Mouse (Mus musculus) megakaryocyte progenitor cell, adult 5-6 weeks (primary cell): ENCODE results near the gene Fam189b. TPM values are rescaled to one million over a fixed set of nuclear protein-coding genes. Genes with fewer than 3 reads are reported as not detected.
A peak's percentile ranks its signal among the peaks of the same experiment; 100 is the strongest.

Source experiments
- ATAC-seq: replicated peaks from 2 replicates; pipeline ENCODE4 v1.8.0; 2016; ENCODE audit warnings: mild to moderate bottlenecking, moderate TSS enrichment, inconsistent platforms; ENCODE audit not compliant: poor library complexity
- total RNA-seq, 2 experiments: library from RNA; stranded (forward) in 1 of 2; stranded (reverse) in 1 of 2; fragments of 157-497, 149-512 nt in 1 of 2; fragments of 200-1000 nt in 1 of 2; gene quantifications; 2 replicates each; pipeline versions ENCODE4 v1.2.3 to v1.2.4; 2015 to 2017

The Fam189b gene
- total RNA-seq, 2 experiments from 2014 or later = 2.3 to 18.0 TPM

GRCm38 (mm10) chr3:89227307-89228179 lies 44.6 kb downstream of the Fam189b start:
- ATAC-seq = peak; percentile 68

- peak; percentile 85 for ATAC-seq
These were observed 45.2 kb downstream of the Fam189b start for GRCm38 (mm10) chr3:89228180-89228549.

DNA sequence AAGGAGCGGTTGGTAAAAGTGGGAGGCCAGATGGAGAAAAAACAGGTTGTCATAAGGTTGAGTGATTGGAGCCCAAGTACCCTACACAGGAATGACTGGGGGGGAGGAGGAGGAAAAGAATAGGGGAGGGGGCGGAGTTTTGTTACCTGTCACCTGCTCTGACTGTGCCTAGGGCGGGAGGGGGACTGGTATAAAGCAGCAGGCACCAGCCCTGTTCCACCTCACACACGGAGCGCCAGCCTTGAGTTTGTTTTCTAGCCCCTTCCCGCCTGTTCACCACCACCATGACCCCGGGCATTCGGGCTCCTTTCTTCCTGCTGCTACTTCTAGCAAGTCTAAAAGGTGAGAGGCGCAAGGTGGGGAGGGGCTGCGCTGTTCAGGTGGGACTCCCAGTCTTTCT lies 45.9 kb downstream of the Fam189b start, which contains the start of gene Muc1:
Gene Muc1 (plus strand): TSS at position 222 of the 400 bp plus-strand sequence.
- no peak for ATAC-seq

- ATAC-seq = no peak
These were observed 46.3 kb downstream of the Fam189b start for GRCm38 (mm10) chr3:89229276-89229675.

- no peak for ATAC-seq
These were observed 47.6 kb downstream of the Fam189b start for GRCm38 (mm10) chr3:89230561-89230960.

DNA sequence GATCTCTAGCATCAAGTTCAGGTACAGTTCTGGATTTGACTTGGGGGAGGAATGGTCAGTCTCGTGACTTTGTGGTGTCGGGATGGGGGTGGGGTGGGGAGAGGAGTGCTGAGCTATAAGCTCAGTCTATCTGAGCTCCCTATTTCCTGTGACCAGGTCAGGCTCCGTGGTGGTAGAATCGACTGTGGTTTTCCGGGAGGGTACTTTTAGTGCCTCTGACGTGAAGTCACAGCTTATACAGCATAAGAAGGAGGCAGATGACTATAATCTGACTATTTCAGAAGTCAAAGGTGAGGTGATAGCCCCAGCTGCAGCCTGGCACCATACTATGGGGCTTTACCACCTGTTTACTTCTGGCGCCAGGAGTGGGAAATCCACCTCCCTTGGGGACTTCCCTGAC lies 48.4 kb downstream of the Fam189b start:
- no peak for ATAC-seq

GRCm38 (mm10) chr3:89231772-89232275 lies 48.9 kb downstream of the Fam189b start:
- ATAC-seq = no peak

GRCm38 (mm10) chr3:89232614-89233013 lies 49.7 kb downstream of the Fam189b start:
- ATAC-seq = no peak

GRCm38 (mm10) chr3:89233562-89234110 lies 50.7 kb downstream of the Fam189b start:
- peak; percentile 73 for ATAC-seq

DNA sequence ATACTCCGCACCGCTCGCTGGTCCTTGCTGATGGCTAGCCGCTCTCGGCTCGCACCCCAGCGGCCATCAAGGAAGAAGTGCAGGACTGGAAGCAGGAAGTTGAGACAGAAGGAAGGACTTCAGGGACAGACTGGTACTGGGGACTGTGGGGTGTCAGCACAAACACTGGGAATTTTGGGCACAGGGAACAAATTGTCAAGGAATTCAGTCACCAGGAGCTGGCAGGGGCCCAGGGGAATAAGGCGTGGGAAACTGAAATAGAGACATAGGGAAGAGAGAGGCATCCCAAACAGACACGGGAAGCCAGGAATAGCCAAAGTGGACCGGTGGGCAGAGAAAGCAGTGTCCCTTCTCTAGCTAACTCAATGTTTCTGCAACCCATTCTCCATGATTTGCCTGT lies 53.6 kb downstream of the Fam189b start:
- no peak for ATAC-seq

DNA sequence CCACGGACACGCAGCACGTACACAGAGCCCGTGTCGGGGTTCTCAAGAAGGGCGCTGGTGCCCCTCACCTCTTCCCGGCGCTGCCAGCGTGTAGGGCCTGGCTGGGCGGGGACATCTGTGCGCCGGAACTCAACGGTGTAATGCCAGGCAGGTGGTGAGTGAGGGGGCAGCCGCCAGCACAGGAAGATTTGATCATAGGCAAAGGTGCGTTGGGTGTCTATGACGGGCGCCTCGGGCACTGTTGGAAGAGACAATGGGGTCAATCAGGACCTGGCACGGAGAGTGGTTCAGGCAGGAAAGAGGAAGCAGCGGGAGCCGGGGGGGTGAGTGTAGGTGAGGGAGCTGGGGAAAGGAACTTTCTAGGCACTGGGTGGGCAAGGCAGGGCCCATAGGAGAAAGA lies 54.7 kb downstream of the Fam189b start:
- ATAC-seq = no peak

GRCm38 (mm10) chr3:89238494-89238893 lies 55.6 kb downstream of the Fam189b start:
- no peak for ATAC-seq

Other genes starting within 250 kb of the Fam189b start
- 29.1 and 39.3 TPM in 2 replicates for gene Ash1l, start 232.5 kb upstream of the Fam189b start, total RNA-seq (2015)
- gene Ash1l, start 232.5 kb upstream of the Fam189b start, total RNA-seq (2017) = 16.8 and 20.8 TPM in 2 replicates
- 109 and 126 TPM in 2 replicates for gene Dap3, start 232.0 kb upstream of the Fam189b start, total RNA-seq (2015)
- gene Dap3, start 232.0 kb upstream of the Fam189b start, total RNA-seq (2017) = 62.3 and 87.2 TPM in 2 replicates
- gene Rusc1, start 89.8 kb upstream of the Fam189b start, total RNA-seq (2015) = 21.6 and 23.4 TPM in 2 replicates
- gene Rusc1, start 89.8 kb upstream of the Fam189b start, total RNA-seq (2017) = 16.4 and 18.2 TPM in 2 replicates
- gene Gm43738, start 82.0 kb upstream of the Fam189b start, total RNA-seq (2015) = not detected in 2 replicates
- gene Gm43738, start 82.0 kb upstream of the Fam189b start, total RNA-seq (2017) = not detected in 2 replicates
- 99.4 and 118 TPM in 2 replicates for gene Fdps, start 81.2 kb upstream of the Fam189b start, total RNA-seq (2015)
- gene Fdps, start 81.2 kb upstream of the Fam189b start, total RNA-seq (2017) = 238 and 251 TPM in 2 replicates
- gene Pklr, start 47.0 kb upstream of the Fam189b start, total RNA-seq (2015) = 8.0 and 12.1 TPM in 2 replicates
- 9.6 and 16.7 TPM in 2 replicates for gene Pklr, start 47.0 kb upstream of the Fam189b start, total RNA-seq (2017)
- 0.24 and 0.42 TPM in 2 replicates for gene Hcn3, start 22.9 kb upstream of the Fam189b start, total RNA-seq (2015)
- 0.27 and 0.67 TPM in 2 replicates for gene Hcn3, start 22.9 kb upstream of the Fam189b start, total RNA-seq (2017)
- 51.1 and 53.8 TPM in 2 replicates for gene Clk2, start 18.3 kb upstream of the Fam189b start, total RNA-seq (2015)
- 69.3 and 75.9 TPM in 2 replicates for gene Clk2, start 18.3 kb upstream of the Fam189b start, total RNA-seq (2017)
- 92.5 and 93.9 TPM in 2 replicates for gene Scamp3, start 5.7 kb upstream of the Fam189b start, total RNA-seq (2015)
- gene Scamp3, start 5.7 kb upstream of the Fam189b start, total RNA-seq (2017) = 33.4 and 37.2 TPM in 2 replicates
- gene Gba, start 19.8 kb downstream of the Fam189b start, total RNA-seq (2015) = 52.8 and 60.0 TPM in 2 replicates
- 51.4 and 55.8 TPM in 2 replicates for gene Gba, start 19.8 kb downstream of the Fam189b start, total RNA-seq (2017)
- not detected in 2 replicates for gene Thbs3, start 32.0 kb downstream of the Fam189b start, total RNA-seq (2015)
- gene Thbs3, start 32.0 kb downstream of the Fam189b start, total RNA-seq (2017) = 0.42 TPM in 1 of 2 replicates, not detected in the other
- 70.4 and 95.6 TPM in 2 replicates for gene Mtx1, start 43.9 kb downstream of the Fam189b start, total RNA-seq (2015)
- 66.1 and 95.2 TPM in 2 replicates for gene Mtx1, start 43.9 kb downstream of the Fam189b start, total RNA-seq (2017)
- gene Muc1, start 45.9 kb downstream of the Fam189b start, total RNA-seq (2015) = 0.44 TPM in 1 of 2 replicates, not detected in the other
- not detected in 2 replicates for gene Muc1, start 45.9 kb downstream of the Fam189b start, total RNA-seq (2017)
- gene Krtcap2, start 62.8 kb downstream of the Fam189b start, total RNA-seq (2015) = 284 and 290 TPM in 2 replicates
- gene Krtcap2, start 62.8 kb downstream of the Fam189b start, total RNA-seq (2017) = 294 and 304 TPM in 2 replicates
- gene Trim46, start 63.2 kb downstream of the Fam189b start, total RNA-seq (2015) = 1.2 and 1.5 TPM in 2 replicates
- gene Trim46, start 63.2 kb downstream of the Fam189b start, total RNA-seq (2017) = 0.12 and 0.91 TPM in 2 replicates
- gene Dpm3, start 76.2 kb downstream of the Fam189b start, total RNA-seq (2015) = 84.4 and 101 TPM in 2 replicates
- 80.4 and 135 TPM in 2 replicates for gene Dpm3, start 76.2 kb downstream of the Fam189b start, total RNA-seq (2017)
- gene Slc50a1, start 87.4 kb downstream of the Fam189b start, total RNA-seq (2015) = 70.1 and 72.0 TPM in 2 replicates
- 49.4 and 65.0 TPM in 2 replicates for gene Slc50a1, start 87.4 kb downstream of the Fam189b start, total RNA-seq (2017)
- gene Efna1, start 98.0 kb downstream of the Fam189b start, total RNA-seq (2015) = 0.62 TPM in 1 of 2 replicates, not detected in the other
- gene Efna1, start 98.0 kb downstream of the Fam189b start, total RNA-seq (2017) = 0.17 TPM in 1 of 2 replicates, not detected in the other
- gene Efna3, start 139.8 kb downstream of the Fam189b start, total RNA-seq (2015) = not detected in 2 replicates
- not detected in 2 replicates for gene Efna3, start 139.8 kb downstream of the Fam189b start, total RNA-seq (2017)
- 0.17 and 0.64 TPM in 2 replicates for gene Efna4, start 154.9 kb downstream of the Fam189b start, total RNA-seq (2015)
- 0.27 TPM in 1 of 2 replicates, not detected in the other for gene Efna4, start 154.9 kb downstream of the Fam189b start, total RNA-seq (2017)
- 35.8 and 53.0 TPM in 2 replicates for gene Adam15, start 166.9 kb downstream of the Fam189b start, total RNA-seq (2015)
- 38.7 and 49.8 TPM in 2 replicates for gene Adam15, start 166.9 kb downstream of the Fam189b start, total RNA-seq (2017)
- not detected in 2 replicates for gene Dcst2, start 178.8 kb downstream of the Fam189b start, total RNA-seq (2015)
- not detected in 2 replicates for gene Dcst2, start 178.8 kb downstream of the Fam189b start, total RNA-seq (2017)
- not detected in 2 replicates for gene Dcst1, start 182.1 kb downstream of the Fam189b start, total RNA-seq (2015)
- not detected in 2 replicates for gene Dcst1, start 182.1 kb downstream of the Fam189b start, total RNA-seq (2017)
- 3.8 and 5.7 TPM in 2 replicates for gene Zbtb7b, start 211.6 kb downstream of the Fam189b start, total RNA-seq (2015)
- 9.1 and 17.4 TPM in 2 replicates for gene Zbtb7b, start 211.6 kb downstream of the Fam189b start, total RNA-seq (2017)
- 1.5 and 2.7 TPM in 2 replicates for gene Lenep, start 219.7 kb downstream of the Fam189b start, total RNA-seq (2015)
- gene Lenep, start 219.7 kb downstream of the Fam189b start, total RNA-seq (2017) = 0.21 and 2.6 TPM in 2 replicates
- gene Flad1, start 228.7 kb downstream of the Fam189b start, total RNA-seq (2015) = 9.4 and 11.3 TPM in 2 replicates
- gene Flad1, start 228.7 kb downstream of the Fam189b start, total RNA-seq (2017) = 12.5 and 18.7 TPM in 2 replicates
- 268 TPM in 2 replicates for gene Cks1b, start 235.2 kb downstream of the Fam189b start, total RNA-seq (2015)
- gene Cks1b, start 235.2 kb downstream of the Fam189b start, total RNA-seq (2017) = 171 and 192 TPM in 2 replicates
- gene Shc1, start 235.3 kb downstream of the Fam189b start, total RNA-seq (2015) = 41.4 and 42.8 TPM in 2 replicates
- gene Shc1, start 235.3 kb downstream of the Fam189b start, total RNA-seq (2017) = 49.6 and 52.8 TPM in 2 replicates
- gene Pygo2, start 247.1 kb downstream of the Fam189b start, total RNA-seq (2015) = 18.9 and 25.2 TPM in 2 replicates
- gene Pygo2, start 247.1 kb downstream of the Fam189b start, total RNA-seq (2017) = 11.8 and 12.8 TPM in 2 replicates